Mouse (Mus musculus): ENCODE measurements around the gene Defb3. TPM values are rescaled to one million over a fixed set of nuclear protein-coding genes. Genes with fewer than 3 reads are reported as not detected.

Defb3 gene
- not detected in 2 replicates for polyA plus RNA-seq (2012; rRNA removed)

GRCm38 (mm10) chr8:19293060-19293459 is at the start of gene Defb3:
Gene Defb3, plus strand, starts transcription at chr8:19293360.

DNA sequence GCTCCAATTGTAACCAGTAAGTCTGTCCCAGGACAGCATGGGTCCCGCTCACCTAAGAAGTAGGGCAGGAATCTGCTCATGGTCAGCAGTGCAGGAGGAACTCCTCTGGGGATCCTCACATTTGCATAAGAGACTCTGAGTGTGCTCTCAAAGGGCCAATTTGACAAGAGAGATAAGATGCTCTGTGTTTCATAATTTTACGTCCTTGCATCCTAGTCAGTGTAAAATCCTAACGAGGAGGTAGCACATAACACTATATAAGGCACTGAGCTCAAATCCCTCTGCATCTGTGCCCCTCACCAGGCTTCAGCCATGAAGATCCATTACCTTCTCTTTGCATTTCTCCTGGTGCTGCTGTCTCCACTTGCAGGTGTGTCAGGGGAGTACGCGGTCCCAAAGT is 45.9 kb upstream of the Defb3 start, which contains the start of gene Defb5:
Gene Defb5 (plus strand): TSS at position 301 of the 400 bp plus-strand sequence.

Other genes with a start within 250 kb of the Defb3 start
- not detected in 2 replicates for gene Defb39, start 228.6 kb upstream of the Defb3 start, polyA plus RNA-seq (2012; rRNA removed)
- not detected in 2 replicates for gene Defb12, start 178.5 kb upstream of the Defb3 start, polyA plus RNA-seq (2012; rRNA removed)
- gene Defb34, start 169.6 kb upstream of the Defb3 start, polyA plus RNA-seq (2012; rRNA removed): not detected in 2 replicates
- gene Gm45826, start 152.6 kb upstream of the Defb3 start, polyA plus RNA-seq (2012; rRNA removed): not detected in 2 replicates
- gene Defb14, start 99.0 kb upstream of the Defb3 start, polyA plus RNA-seq (2012; rRNA removed): not detected in 2 replicates
- gene Defb4, start 94.7 kb upstream of the Defb3 start, polyA plus RNA-seq (2012; rRNA removed): not detected in 2 replicates
- not detected in 2 replicates for gene Defb6, start 67.9 kb upstream of the Defb3 start, polyA plus RNA-seq (2012; rRNA removed)
- gene Defb46, start 53.4 kb upstream of the Defb3 start, polyA plus RNA-seq (2012; rRNA removed): not detected in 2 replicates
- not detected in 2 replicates for gene Defb5, start 45.8 kb upstream of the Defb3 start, polyA plus RNA-seq (2012; rRNA removed)
- not detected in 2 replicates for gene Defb8, start 154.2 kb downstream of the Defb3 start, polyA plus RNA-seq (2012; rRNA removed)
- gene Defb7, start 201.7 kb downstream of the Defb3 start, polyA plus RNA-seq (2012; rRNA removed): not detected in 2 replicates